Mouse (Mus musculus) left cerebral cortex, postnatal 25 days (tissue): Measurements from ENCODE around the gene Nrp1. TPM values are rescaled to one million over a fixed set of nuclear protein-coding genes. Genes with fewer than 3 reads are reported as not detected.
A peak's percentile ranks its signal among the peaks of the same experiment; 100 is the strongest.

Source experiments
- DNase-seq, 2 experiments: peaks; one replicate each; pipeline ENCODE4 v3.0.0; 2022; ENCODE audit warnings: low spot score in 2 of 2, mixed read lengths in 1 of 2
- intact Hi-C: fragments of 180-260 bp; cut with DNase I; formaldehyde crosslinking; loops from one replicate; pipeline ENCODE4 v1.15.1; 2025
- microRNA-seq, 2 experiments: library from miRNA; unstranded; fragments of <30 nt; microRNA quantifications; one replicate each; pipeline ENCODE4 v1.2.0; 2022
- total RNA-seq, 2 experiments: library from RNA; stranded (reverse); gene quantifications; 2 replicates each; pipeline ENCODE4 v1.2.3; 2021

The Nrp1 gene
- total RNA-seq, 2 experiments from 2014 or later = 24.6 to 29.6 TPM

- DNase-seq = no peak
- intact Hi-C loops = no loop called here
Measured at GRCm38 (mm10) chr8:128538378-128538777, 180.0 kb downstream of the Nrp1 start.

- intact Hi-C loops = no loop called here
- DNase-seq = no peak
Measured at GRCm38 (mm10) chr8:128541355-128542090, 183.1 kb downstream of the Nrp1 start.

GRCm38 (mm10) chr8:128544128-128544846 lies 185.9 kb downstream of the Nrp1 start:
- no peak for DNase-seq
- intact Hi-C loops = no loop called here

DNA sequence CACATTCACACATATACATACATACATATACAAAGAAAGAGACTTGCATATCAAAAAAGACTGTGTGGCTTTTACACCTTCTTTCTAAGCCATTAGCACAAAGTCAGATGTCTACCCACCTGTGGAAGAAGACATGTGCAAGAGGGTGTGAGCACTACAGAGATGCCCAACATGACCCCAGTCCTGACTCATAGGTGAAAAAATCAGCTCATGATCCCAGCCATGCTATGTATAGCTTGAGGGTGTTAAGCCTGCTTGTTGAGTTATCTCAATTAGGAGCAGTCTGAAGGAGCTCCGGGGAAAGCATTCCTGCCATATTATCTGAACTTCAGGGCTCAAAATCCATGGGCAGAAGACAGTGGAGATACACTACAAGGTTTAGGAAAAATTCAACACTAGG lies 187.9 kb downstream of the Nrp1 start:
- intact Hi-C loops = no loop called here

DNA sequence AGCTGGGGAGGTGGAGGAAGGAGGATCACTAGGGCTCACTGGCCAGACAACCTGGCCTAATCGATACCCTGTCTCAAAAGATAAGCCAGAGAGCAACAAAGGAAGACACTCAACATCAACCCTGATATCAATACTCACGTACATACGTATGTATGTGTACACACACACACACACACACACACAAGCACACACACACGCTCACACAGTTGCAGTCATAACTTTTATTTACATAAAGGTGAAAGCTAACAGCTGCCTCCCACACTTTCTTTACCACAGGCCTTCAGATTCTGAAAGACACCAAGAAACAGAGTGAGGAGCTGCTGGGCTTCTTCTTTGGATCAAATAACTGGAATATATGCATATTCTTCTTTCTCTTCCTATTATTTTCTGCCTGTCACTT lies 189.0 kb downstream of the Nrp1 start:
- DNase-seq = no peak
- intact Hi-C loops = no loop called here

More for the DNA sequence above, 187.9 kb downstream of the Nrp1 start:
- DNase-seq = no peak

GRCm38 (mm10) chr8:128549738-128550137 lies 191.3 kb downstream of the Nrp1 start:
- intact Hi-C loops = no loop called here

GRCm38 (mm10) chr8:128551421-128552139 lies 193.2 kb downstream of the Nrp1 start:
- peak; percentile 69 to 71 for DNase-seq
- intact Hi-C loops = no loop called here

More at GRCm38 (mm10) chr8:128549738-128550137, 191.3 kb downstream of the Nrp1 start:
- DNase-seq = no peak

Small RNA genes within 50 kb of the gene (microRNA-seq; reads per million reads assigned to microRNA genes)
- 0 to 0.50 reads per million in 2 experiments for gene Mir1903
